Mouse (Mus musculus) spleen, adult 2 months (tissue): ENCODE measurements around the gene Aldh1b1.

Experiments
- CTCF ChIP-seq: fragments of 200-500 bp; IDR thresholded peaks from 2 replicates; pipeline ENCODE4 v1.5.1; 2011; ENCODE audit warnings: mild to moderate bottlenecking, inconsistent platforms; ENCODE audit not compliant: insufficient read depth, insufficient read length, insufficient replicate concordance; ENCODE audit errors: extremely low read depth
- POLR2A ChIP-seq: fragments of 200-500 bp; IDR thresholded peaks from 2 replicates; pipeline ENCODE4 v1.6.1; 2011; ENCODE audit warnings: low read depth, low read length, inconsistent platforms

GRCm38 (mm10) chr4:45755097-45755496 is 43.7 kb upstream of the Aldh1b1 start:
- no peak for TF ChIP-seq CTCF
- TF ChIP-seq POLR2A: no peak
